Mouse (Mus musculus): Measurements from ENCODE around the gene Tm9sf1.

DNA sequence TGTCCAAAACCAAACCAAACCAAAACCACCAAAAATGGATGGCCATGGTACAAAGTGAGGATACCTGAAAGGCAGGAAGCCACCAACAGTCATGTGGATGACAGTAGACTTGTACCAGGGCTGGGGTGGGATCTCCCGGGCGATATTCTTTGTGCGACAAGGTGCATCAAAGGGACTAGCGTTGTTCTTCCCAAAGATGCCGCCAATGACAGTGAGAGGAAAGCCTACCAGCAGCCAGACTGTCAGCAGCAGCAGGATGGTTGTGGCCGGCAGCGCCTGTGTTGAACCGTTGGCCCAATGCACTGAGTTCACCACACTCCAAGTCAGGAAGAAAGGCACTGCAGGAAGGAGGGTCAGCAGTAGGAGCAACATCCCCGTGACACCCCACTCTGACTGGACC, 5.8 kb downstream of the Tm9sf1 start, which contains the start of gene Gm49378:
- TF ChIP-seq CTCF (IDR thresholded peaks at IDR 0.05; ENCODE audit: control insufficient read depth, insufficient read depth, low read length): no peak
- TF ChIP-seq POLR2A (IDR thresholded peaks at IDR 0.05; ENCODE audit: borderline replicate concordance, control insufficient read depth, low read depth, low read length): no peak
